Mouse (Mus musculus) stomach, embryonic 15.5 days (tissue): ENCODE results near the gene Bcap31. TPM values are rescaled to one million over a fixed set of nuclear protein-coding genes. Genes with fewer than 3 reads are reported as not detected.

Source experiments
- ATAC-seq: fragments of 200-750 bp; cut with Nextera tagmentation; 2 replicates; pipeline ENCODE4 v1.8.0; 2017; ENCODE audit warnings: low read depth, moderate number of reproducible peaks, moderate TSS enrichment; ENCODE audit not compliant: insufficient read depth, low FRiP score
- H3K27ac ChIP-seq: fragments of 300-500 bp; sonication (generic); 2 replicates; pipeline ENCODE4 v1.5.1; 2015; ENCODE audit warnings: mild to moderate bottlenecking, inconsistent platforms
- H3K27me3 ChIP-seq: fragments of 300-500 bp; sonication (generic); replicated peaks from 2 replicates; pipeline ENCODE4 v1.6.1; 2015; ENCODE audit warnings: inconsistent platforms
- H3K36me3 ChIP-seq: fragments of 300-500 bp; sonication (generic); 2 replicates; pipeline ENCODE4 v1.6.1; 2015; ENCODE audit warnings: inconsistent platforms
- H3K4me1 ChIP-seq: fragments of 300-500 bp; sonication (generic); 2 replicates; pipeline ENCODE4 v1.6.1; 2015; ENCODE audit warnings: inconsistent platforms
- H3K4me2 ChIP-seq: fragments of 300-500 bp; sonication (generic); 2 replicates; pipeline ENCODE4 v1.6.1; 2015; ENCODE audit warnings: mild to moderate bottlenecking, inconsistent platforms
- H3K4me3 ChIP-seq: fragments of 300-500 bp; sonication (generic); replicated peaks from 2 replicates; pipeline ENCODE4 v1.5.1; 2015; ENCODE audit warnings: inconsistent platforms
- H3K9ac ChIP-seq: fragments of 300-500 bp; sonication (generic); 2 replicates; pipeline ENCODE4 v1.6.1; 2015; ENCODE audit warnings: inconsistent platforms
- H3K9me3 ChIP-seq: fragments of 300-500 bp; sonication (generic); 2 replicates; pipeline ENCODE4 v1.6.1; 2016; ENCODE audit warnings: inconsistent platforms
- WGBS: fragments of 180-500 bp; shearing (Covaris S2); methylation state at CpG from one replicate; pipeline ENCODE4 v1.1.7; 2015; 5-methylcytosine and 5-hydroxymethylcytosine counted together
- polyA plus RNA-seq: library from polyadenylated mRNA; unstranded; fragments of >200 nt; fragmentation: Nextera tagmentation; extraction: Ambion mirVana; gene quantifications from 2 replicates; pipeline ENCODE4 v1.2.1, GENCODE M21; 2015

Gene Bcap31
- polyA plus RNA-seq, 1 experiment from 2014 or later: 270 TPM

DNA sequence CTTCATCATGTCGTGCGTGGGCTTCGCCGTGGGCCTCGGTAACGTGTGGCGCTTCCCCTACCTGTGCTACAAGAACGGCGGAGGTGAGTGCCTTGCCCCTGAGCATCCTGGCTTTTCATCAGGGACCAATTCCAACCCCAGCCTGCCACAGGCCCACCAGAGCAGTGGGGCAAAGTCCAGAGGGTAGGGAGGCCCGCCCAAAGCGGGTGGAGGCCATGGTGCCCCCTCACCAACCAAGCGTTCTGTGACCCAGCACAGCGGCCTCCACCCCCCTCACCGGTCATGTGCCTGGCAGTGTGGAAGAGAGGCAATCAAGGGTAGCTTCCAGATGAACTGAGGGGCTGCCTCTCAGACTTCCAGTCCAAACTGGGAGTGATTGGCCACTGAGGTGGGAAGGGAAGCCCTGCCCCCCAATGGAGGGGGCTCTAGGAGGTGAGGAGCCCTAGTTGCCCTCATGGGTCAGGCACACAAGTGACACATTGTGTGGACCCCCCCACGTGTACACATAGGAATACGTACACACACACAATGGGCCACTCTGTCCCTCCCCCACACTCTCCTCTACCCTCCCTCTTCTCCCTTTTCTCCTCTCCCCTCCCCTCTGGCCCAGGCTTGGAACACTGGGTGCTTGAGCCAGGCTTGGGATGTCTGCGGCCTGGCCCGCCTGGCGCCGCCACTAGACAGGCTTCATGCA is 41.9 kb downstream of the Bcap31 start:
- peak overlapping the region; percentile 67 for H3K4me2 ChIP-seq
- H3K27ac ChIP-seq: no peak overlapping the region
- WGBS: 31% methylated on average over 20 of the region's 20 CpGs
- H3K27me3 ChIP-seq: no peaks in the 10 kb centered on the region
- peak overlapping the region; percentile 58 for H3K4me3 ChIP-seq
- H3K4me1 ChIP-seq: no peaks in the 10 kb centered on the region
- no peaks in the 10 kb centered on the region for H3K9me3 ChIP-seq
- ATAC-seq: 0 out of 2 replicates have a peak, but pooled peaks have one; percentile 20
- H3K9ac ChIP-seq: peak overlapping the region; percentile 54; the same call in 1 of the 2 replicates
- no peaks in the 10 kb centered on the region for H3K36me3 ChIP-seq

DNA sequence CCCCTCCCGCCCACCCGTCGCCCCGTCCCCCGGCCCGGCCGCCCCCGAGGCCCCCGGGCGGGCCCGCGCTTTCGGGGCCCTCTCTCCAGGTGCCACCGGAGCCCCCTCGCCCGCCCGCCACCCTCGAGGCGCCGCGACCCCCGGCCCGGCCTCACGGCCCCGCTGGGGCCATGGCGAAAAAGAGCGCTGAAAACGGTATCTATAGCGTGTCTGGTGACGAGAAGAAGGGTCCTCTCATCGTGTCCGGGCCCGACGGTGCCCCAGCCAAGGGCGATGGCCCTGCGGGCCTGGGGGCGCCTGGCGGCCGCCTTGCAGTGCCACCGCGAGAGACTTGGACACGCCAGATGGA is 42.4 kb downstream of the Bcap31 start:
- Histone ChIP-seq H3K9me3 (no peaks in the 10 kb centered on the region), H3K4me2 (peak overlapping the region; percentile 67), H3K27ac (no peak overlapping the region), H3K9ac (peak overlapping the region; percentile 54), H3K4me3 (peak overlapping the region; percentile 58), H3K4me1 (no peaks in the 10 kb centered on the region), H3K27me3 (no peaks in the 10 kb centered on the region), H3K36me3 (no peaks in the 10 kb centered on the region)
- 18% methylated on average over 24 of the region's 42 CpGs for WGBS
- ATAC-seq: no peak

DNA sequence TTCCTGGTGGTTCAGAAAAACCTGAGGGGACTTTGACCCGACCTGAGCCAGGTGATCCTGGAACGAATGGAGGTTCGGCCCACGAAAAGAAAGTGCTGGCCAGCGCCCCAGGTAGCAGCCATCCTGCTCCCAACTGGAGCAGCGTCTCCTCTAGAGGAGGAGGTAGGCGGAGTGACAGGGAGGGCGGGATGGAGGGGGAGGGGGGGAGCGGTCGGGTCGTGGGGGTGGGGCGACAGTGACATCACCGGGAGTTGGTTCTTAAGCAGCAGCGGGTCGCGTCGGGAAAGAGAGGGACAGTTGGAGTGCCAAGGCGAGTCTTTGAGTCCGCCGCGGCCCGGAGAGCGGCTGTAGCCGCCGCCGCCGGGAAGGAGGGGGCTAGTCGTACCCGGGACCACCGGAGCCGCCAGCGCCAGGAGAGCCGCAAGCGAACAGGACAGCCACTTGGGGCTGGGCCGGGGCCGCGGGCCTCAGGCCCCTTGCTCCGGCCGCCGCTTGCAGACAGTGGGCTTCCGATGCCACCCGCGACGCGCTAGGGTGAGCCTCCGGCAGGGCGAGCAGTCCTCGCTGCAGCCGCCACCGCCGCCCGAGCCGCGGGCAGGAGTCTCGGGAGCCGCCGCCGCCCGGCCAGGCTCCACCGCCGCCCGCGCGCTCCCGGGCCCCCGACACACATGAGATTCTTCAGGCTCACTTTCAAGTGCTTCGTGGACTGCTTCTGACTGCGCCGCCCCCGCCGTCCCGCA is 42.9 kb downstream of the Bcap31 start, which contains the start of gene Slc6a8:
Gene Slc6a8 (plus strand): TSS at position 272 of the 740 bp plus-strand sequence.
- Histone ChIP-seq H3K9ac (peak within 1 kb of the TSS; percentile 54), H3K4me3 (peak within 1 kb of the TSS; percentile 58), H3K4me1 (no peaks in the 10 kb centered on the region), H3K36me3 (no peaks in the 10 kb centered on the region), H3K27me3 (no peaks in the 10 kb centered on the region), H3K4me2 (peak within 1 kb of the TSS; percentile 67), H3K9me3 (no peaks in the 10 kb centered on the region), H3K27ac (peak within 1 kb of the TSS; percentile 35; the same call in 1 of the 2 replicates)
- 13% methylated on average over 51 of the region's 72 CpGs for WGBS
- ATAC-seq: peak; percentile 66

DNA sequence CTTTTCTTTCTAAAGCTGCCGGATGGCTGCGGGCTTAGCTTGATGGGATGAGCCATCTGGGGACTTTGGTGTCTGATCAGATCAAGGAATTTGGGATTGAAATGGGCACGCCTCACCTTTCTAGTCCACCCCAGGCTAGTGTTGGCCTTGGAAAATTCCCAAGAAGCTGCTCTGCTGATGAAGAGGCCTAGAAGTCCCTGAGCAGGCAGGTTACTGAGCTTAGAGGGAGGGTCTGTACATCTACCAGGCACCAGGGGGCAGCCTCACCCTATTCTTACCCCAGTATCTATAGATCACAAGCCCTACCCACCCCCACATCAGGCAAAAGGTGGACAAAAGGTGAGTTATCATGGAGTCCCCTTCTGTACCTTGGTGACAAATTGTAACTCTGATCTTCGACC is 43.9 kb downstream of the Bcap31 start:
- Histone ChIP-seq H3K4me1 (no peaks in the 10 kb centered on the region), H3K9ac (no peak overlapping the region), H3K9me3 (no peaks in the 10 kb centered on the region), H3K27ac (no peak overlapping the region), H3K36me3 (no peaks in the 10 kb centered on the region), H3K27me3 (no peaks in the 10 kb centered on the region), H3K4me2 (peak overlapping the region; percentile 67; the same call in 1 of the 2 replicates), H3K4me3 (no peak overlapping the region)
- WGBS: 64% methylated on average over 4 of the region's 4 CpGs
- peak; percentile 47; the same call in 1 of the 2 replicates for ATAC-seq

DNA sequence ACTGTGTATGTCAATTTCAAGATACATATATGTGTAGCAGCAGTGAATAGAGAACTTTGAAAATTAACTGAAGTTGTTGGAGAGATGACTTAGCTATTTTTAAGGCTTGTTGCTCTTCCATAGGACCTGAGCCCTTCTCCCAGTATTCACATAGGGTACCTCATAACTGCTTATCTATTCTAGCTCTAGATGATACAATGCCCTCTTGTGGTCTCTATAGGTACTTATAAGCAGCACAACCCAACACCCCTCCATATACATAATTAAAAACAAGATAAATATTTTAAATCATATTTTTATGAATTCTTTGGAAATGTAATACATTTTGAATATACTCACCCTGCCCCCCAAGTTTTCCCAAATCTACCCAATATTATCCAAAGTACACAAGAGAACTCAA is 52.8 kb downstream of the Bcap31 start:
- Histone ChIP-seq H3K4me1 (no peaks in the 10 kb centered on the region), H3K27me3 (no peaks in the 10 kb centered on the region), H3K4me2 (no peak overlapping the region), H3K36me3 (no peaks in the 10 kb centered on the region), H3K9ac (no peak overlapping the region), H3K4me3 (no peak overlapping the region), H3K9me3 (no peaks in the 10 kb centered on the region), H3K27ac (no peak overlapping the region)
- ATAC-seq: no peak

DNA sequence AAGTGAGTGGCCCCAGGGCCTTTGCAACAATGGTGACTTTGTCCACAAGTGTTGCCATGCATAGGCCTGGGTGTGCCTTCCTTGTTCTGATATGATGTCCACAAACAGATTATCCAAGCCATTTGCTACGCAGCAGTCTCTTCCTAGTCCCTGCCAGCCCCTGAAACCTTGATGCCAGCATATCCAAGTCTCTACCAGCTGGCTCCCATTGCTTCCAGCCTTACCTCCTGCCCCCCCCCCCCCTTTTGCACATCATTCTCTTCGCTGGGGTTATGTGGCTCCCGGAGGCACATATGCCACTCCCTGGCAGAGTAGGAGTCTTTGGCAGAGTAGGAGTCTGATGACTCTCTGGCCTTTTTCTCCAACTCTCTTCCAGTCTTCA is 55.7 kb downstream of the Bcap31 start:
- WGBS: 62% methylated on average over 3 of the region's 3 CpGs
- H3K36me3 ChIP-seq: no peaks in the 10 kb centered on the region
- H3K27ac ChIP-seq: no peak overlapping the region
- H3K27me3 ChIP-seq: no peaks in the 10 kb centered on the region
- peak overlapping the region; percentile 70 for H3K4me2 ChIP-seq
- H3K9ac ChIP-seq: no peak overlapping the region
- no peaks in the 10 kb centered on the region for H3K4me1 ChIP-seq
- no peaks in the 10 kb centered on the region for H3K9me3 ChIP-seq
- peak overlapping the region; percentile 40 for H3K4me3 ChIP-seq
- ATAC-seq: no peak

DNA sequence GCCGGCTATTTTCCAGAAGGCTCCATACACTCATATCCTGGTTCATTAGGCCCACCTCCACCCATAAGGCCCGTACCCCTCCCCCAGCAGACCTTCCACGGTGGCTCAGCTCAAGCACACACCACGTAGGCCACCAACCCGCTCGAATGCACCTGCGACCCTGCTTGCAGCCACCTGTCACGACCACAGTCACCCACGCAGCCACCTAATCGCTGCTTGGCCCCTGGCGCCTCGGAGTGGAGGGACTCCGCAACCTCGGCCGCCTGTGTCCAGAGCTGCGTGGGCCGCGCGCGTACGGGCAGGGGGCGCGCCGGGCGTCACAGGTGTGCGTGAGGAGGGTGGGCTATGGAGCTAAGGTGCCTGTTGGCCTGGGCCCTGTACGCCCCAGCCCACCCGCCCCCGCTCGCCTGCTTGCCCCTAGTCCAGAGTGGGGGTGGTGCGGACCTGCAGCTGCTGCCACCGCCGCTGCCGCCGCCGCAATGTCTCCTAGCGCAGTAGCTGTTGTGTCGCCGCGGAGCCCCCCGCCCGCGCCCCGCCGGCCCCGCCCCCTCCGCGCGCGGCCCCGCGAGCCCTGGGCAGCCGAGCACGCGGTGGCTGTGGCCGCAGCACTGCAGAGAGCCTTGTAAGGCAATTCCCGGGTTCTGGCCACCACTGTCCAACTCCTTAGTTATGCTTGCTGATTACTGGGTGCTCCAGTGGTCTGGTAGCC is 56.2 kb downstream of the Bcap31 start, which contains the start of gene Pnck:
Gene Pnck (minus strand): TSS at position 543 of the 709 bp plus-strand sequence.
- Histone ChIP-seq H3K27ac (no peak within 1 kb of the TSS), H3K9me3 (no peaks in the 10 kb centered on the region), H3K4me1 (no peaks in the 10 kb centered on the region), H3K4me3 (peak within 1 kb of the TSS; percentile 40), H3K36me3 (no peaks in the 10 kb centered on the region), H3K4me2 (peak within 1 kb of the TSS; percentile 70), H3K27me3 (no peaks in the 10 kb centered on the region), H3K9ac (peak within 1 kb of the TSS; percentile 12; the same call in 1 of the 2 replicates)
- peak; percentile 49; the same call in 1 of the 2 replicates for ATAC-seq
- 14% methylated on average over 49 of the region's 57 CpGs for WGBS

DNA sequence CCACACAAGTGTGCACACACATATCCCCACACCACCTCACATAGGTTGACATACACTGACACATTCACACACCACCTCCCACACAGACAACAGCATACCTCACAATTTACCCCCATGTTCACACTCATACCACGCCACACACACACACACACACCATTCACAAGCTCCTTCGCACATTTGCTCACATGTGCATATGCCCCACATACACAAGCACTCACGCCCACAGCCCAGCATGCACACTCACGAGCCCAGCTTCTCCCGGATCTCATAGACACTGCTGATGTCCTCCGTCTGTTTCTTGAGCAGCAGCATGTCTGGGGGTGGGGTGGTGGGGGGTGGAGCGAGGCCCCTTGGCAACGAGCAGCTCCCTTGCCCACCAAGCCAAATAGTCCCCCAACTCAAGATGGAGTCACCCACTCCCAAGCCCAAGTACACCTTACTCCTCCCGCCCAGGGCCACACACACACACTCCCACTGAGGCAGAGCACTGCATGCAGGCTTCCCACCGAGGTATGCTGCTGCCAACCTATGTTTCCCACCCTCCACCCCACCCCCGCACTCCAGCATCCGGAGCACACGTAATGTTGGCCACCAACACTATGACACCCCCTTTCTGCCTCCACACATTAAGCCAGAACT is 56.9 kb downstream of the Bcap31 start:
- 59% methylated on average over 13 of the region's 13 CpGs for WGBS
- H3K4me3 ChIP-seq: peak overlapping the region; percentile 40
- H3K9me3 ChIP-seq: no peaks in the 10 kb centered on the region
- H3K4me1 ChIP-seq: no peaks in the 10 kb centered on the region
- H3K27me3 ChIP-seq: no peaks in the 10 kb centered on the region
- H3K36me3 ChIP-seq: no peaks in the 10 kb centered on the region
- no peak overlapping the region for H3K9ac ChIP-seq
- H3K4me2 ChIP-seq: peak overlapping the region; percentile 70
- no peak overlapping the region for H3K27ac ChIP-seq
- ATAC-seq: no peak

DNA sequence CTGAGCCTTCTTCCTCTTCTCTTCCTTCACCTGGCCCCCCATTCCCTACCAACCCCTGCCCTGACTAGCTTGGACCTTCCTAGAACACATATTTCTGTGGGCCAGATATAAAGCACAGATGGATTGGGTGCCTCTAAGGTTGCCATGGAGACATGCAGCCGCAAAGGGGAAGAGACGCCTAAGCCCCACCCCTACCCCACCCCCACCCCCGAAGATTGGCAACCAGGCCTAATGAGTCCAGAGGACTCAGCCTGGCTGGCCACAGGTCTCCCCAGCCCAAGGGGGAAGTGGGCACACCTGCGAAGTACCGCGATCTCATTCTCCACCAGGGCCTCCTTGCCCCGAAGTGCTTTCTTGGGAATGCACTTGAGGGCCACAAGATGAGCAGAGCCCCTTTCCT is 57.6 kb downstream of the Bcap31 start:
- Histone ChIP-seq H3K36me3 (no peaks in the 10 kb centered on the region), H3K4me3 (no peak overlapping the region), H3K27me3 (no peaks in the 10 kb centered on the region), H3K4me1 (no peaks in the 10 kb centered on the region), H3K27ac (no peak overlapping the region), H3K9me3 (no peaks in the 10 kb centered on the region), H3K9ac (no peak overlapping the region), H3K4me2 (no peak overlapping the region)
- ATAC-seq: no peak
- WGBS: 38% methylated on average over 7 of the region's 7 CpGs

DNA sequence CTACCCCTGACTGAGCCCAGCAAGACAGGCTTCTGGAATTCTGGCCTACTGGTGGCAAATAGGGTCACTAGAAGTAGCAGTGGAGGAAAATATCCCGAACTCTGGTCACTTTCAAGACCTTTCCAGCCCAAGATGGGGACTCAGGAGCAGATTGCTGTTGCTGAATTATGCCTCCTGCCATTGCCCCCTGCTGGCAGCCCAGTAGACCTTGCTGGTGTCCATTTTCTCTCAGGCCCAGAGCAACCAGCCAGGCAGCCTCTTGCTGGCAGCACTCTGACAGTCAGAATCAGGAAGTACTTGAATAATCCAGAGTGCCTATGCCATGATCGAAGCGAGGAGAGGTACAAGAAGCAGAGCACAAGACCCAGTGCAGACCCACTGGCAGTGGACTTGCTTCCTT is 60.4 kb downstream of the Bcap31 start:
- Histone ChIP-seq H3K9me3 (no peaks in the 10 kb centered on the region), H3K27ac (no peak overlapping the region), H3K4me1 (no peaks in the 10 kb centered on the region), H3K27me3 (no peaks in the 10 kb centered on the region), H3K9ac (no peak overlapping the region), H3K4me3 (no peak overlapping the region), H3K36me3 (no peaks in the 10 kb centered on the region), H3K4me2 (no peak overlapping the region)
- 54% methylated on average over 3 of the region's 3 CpGs for WGBS
- no peak for ATAC-seq

DNA sequence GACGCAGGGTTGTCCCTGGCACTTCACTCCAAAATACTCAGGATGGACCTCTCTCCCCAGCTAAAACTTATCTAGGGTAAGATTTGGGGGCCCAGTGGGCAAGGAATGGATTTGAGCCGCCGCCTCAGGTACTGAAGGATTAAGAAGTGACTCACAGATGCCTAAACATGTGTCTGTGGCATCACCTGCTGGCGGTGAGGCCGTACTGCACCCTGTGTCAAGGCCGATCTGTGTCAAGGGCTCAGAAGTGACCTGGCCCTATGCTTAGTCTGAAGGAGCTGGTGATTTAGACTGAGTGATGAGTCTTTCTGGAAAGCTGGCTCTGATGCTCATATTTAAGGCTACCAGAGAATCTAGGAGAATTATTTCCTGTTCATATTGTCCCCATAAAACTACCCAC is 61.8 kb downstream of the Bcap31 start:
- Histone ChIP-seq H3K27me3 (no peaks in the 10 kb centered on the region), H3K4me3 (no peak overlapping the region), H3K9ac (no peak overlapping the region), H3K4me2 (no peak overlapping the region), H3K36me3 (no peaks in the 10 kb centered on the region), H3K9me3 (no peaks in the 10 kb centered on the region), H3K4me1 (no peaks in the 10 kb centered on the region), H3K27ac (no peak overlapping the region)
- WGBS: 10% methylated on average over 6 of the region's 6 CpGs
- peak; percentile 60; the same call in 1 of the 2 replicates for ATAC-seq
